Mouse (Mus musculus): ENCODE results near the gene Tulp1. TPM values are rescaled to one million over a fixed set of nuclear protein-coding genes. Genes with fewer than 3 reads are reported as not detected.
A peak's percentile ranks its signal among the peaks of the same experiment; 100 is the strongest.
"Not testable (repeated sequence)": the region's sequence is repeated elsewhere in the genome, so short reads cannot be mapped to it uniquely, and the experiment has no call there.

The Tulp1 gene
- polyA plus RNA-seq, 1 experiment from 2014 or later = 3.5 TPM

GRCm38 (mm10) chr17:28331241-28332112 is 33.5 kb downstream of the Tulp1 start:
- 41% methylated on average over 5 of the region's 7 CpGs for WGBS
- Histone ChIP-seq H3K9ac (no peak overlapping the region), H3K4me3 (replicated peaks) (no peak overlapping the region), H3K27ac (peak overlapping the region; percentile 25; the same call in 1 of the 2 replicates), H3K27me3 (no peaks in the 10 kb centered on the region), H3K4me2 (no peak overlapping the region), H3K36me3 (replicated peaks) (peaks cover 36% of the 10 kb centered on the region), H3K9me3 (no peaks in the 10 kb centered on the region), H3K4me1 (peaks cover 30% of the 10 kb centered on the region)
- ATAC-seq (ENCODE audit: low FRiP score) = no peak

- 78% methylated on average over 8 of the region's 8 CpGs for WGBS
- not testable (repeated sequence) for H3K9me3 ChIP-seq; ATAC-seq (ENCODE audit: low FRiP score); H3K4me3 ChIP-seq (replicated peaks); H3K27ac ChIP-seq; H3K9ac ChIP-seq; H3K4me2 ChIP-seq; H3K27me3 ChIP-seq
- H3K4me1 ChIP-seq = peaks cover 30% of the 10 kb centered on the region
- H3K36me3 ChIP-seq (replicated peaks) = peaks cover 38% of the 10 kb centered on the region
Measured at GRCm38 (mm10) chr17:28330590-28330989, 34.4 kb downstream of the Tulp1 start.

GRCm38 (mm10) chr17:28330232-28330546 is 34.8 kb downstream of the Tulp1 start:
- Histone ChIP-seq H3K9ac (peak overlapping the region; percentile 99), H3K4me3 (replicated peaks) (peak overlapping the region; percentile 90), H3K9me3 (no peaks in the 10 kb centered on the region), H3K4me2 (peak overlapping the region; percentile 87), H3K36me3 (replicated peaks) (peaks cover 38% of the 10 kb centered on the region), H3K27me3 (no peaks in the 10 kb centered on the region), H3K4me1 (peaks cover 30% of the 10 kb centered on the region), H3K27ac (0 out of 2 replicates have a peak overlapping the region, but pooled peaks have one; percentile 47)
- WGBS = 57% methylated on average over 2 of the region's 2 CpGs
- ATAC-seq (ENCODE audit: low FRiP score) = no peak

DNA sequence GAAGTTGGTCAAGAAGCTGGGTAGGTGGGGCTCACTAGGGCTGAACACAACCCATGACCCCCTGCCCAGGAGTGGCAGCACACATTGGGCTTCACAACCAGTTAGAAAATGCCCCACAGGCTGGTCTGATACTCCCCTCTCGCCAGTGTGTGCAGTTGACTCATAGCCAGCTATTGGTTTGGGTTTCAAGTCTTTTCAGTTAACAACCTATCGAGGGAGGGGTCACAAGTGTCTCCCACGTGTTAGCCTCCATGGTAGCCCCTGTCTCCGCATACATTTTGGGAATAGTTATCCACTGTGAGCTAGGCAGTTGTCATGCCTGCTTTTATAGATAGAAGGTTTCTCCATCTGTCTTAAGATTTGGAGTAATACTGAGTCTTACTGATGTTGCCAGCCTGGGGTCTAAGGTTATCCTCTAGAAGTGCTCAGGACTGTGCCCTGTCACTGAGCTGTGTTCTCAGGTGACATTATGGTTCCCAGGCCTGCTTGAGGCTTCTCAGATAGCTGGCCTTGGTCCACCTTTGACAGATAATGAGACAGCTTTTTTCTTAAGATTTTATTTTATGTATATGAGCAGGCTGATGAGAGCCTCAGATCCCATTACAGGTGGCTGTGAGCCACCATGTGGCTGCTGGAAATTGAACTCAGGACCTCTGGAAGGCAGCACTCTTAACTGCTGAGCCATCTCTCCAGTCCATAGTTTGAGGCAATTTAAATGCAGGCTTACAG is 35.4 kb downstream of the Tulp1 start:
- ATAC-seq (ENCODE audit: low FRiP score) = no peak
- 8% methylated on average over 4 of the region's 4 CpGs for WGBS
- Histone ChIP-seq H3K4me2 (peak overlapping the region; percentile 87), H3K4me1 (peaks cover 30% of the 10 kb centered on the region), H3K27ac (peak overlapping the region; percentile 96), H3K9me3 (peaks cover under 1% of the 10 kb centered on the region; the same call in 1 of the 2 replicates), H3K27me3 (no peaks in the 10 kb centered on the region), H3K9ac (peak overlapping the region; percentile 99), H3K36me3 (replicated peaks) (peaks cover 34% of the 10 kb centered on the region), H3K4me3 (replicated peaks) (peak overlapping the region; percentile 90)

- Histone ChIP-seq H3K4me3 (replicated peaks) (peak overlapping the region; percentile 90), H3K36me3 (replicated peaks) (peaks cover 41% of the 10 kb centered on the region), H3K9ac (peak overlapping the region; percentile 99), H3K9me3 (peaks cover 6% of the 10 kb centered on the region; the same call in 1 of the 2 replicates), H3K27me3 (no peaks in the 10 kb centered on the region), H3K27ac (peak overlapping the region; percentile 96), H3K4me2 (peak overlapping the region; percentile 87), H3K4me1 (peaks cover 30% of the 10 kb centered on the region)
- under 1% methylated on average over 25 of the region's 25 CpGs for WGBS
- peak; percentile 9 for ATAC-seq (ENCODE audit: low FRiP score)
Measured at GRCm38 (mm10) chr17:28328946-28329345, 36.1 kb downstream of the Tulp1 start.

DNA sequence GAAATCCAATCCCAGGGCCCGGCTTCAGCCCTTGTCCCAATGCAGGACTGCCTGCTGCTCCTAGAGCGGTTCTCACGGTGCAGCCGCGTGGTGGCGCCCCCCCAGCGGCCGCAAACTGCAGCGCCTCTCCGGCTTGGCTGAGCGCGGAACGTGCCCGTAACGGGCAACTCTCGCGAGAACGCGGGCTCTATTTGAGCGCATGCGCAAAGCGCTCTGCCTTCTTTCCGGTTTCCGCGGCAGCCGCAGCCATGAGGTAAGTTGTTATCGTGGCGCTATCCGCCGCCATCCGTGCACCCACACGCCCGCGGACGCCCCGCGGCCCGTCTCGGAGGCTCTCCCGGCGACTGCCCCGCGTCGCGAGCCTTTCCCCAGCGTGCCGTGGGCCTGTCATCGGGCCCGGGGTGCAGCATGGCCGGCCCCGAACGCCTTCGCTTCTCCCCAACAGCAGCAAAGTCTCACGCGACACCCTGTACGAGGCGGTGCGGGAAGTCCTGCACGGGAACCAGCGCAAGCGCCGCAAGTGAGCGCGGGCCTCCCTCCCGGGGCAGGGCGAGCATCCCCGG is 36.6 kb downstream of the Tulp1 start, which contains the start of gene Rpl10a:
Gene Rpl10a (plus strand): TSS at position 106 of the 563 bp plus-strand sequence.
- peak; percentile 92 for ATAC-seq (ENCODE audit: low FRiP score)
- H3K4me3 ChIP-seq (replicated peaks) = peak within 1 kb of the TSS; percentile 90
- H3K27ac ChIP-seq = peak within 1 kb of the TSS; percentile 96
- no peaks in the 10 kb centered on the region for H3K27me3 ChIP-seq
- peaks cover 44% of the 10 kb centered on the region for H3K36me3 ChIP-seq (replicated peaks)
- peaks cover 6% of the 10 kb centered on the region; the same call in 1 of the 2 replicates for H3K9me3 ChIP-seq
- peak within 1 kb of the TSS; percentile 87 for H3K4me2 ChIP-seq
- WGBS = under 1% methylated on average over 67 of the region's 67 CpGs
- peaks cover 27% of the 10 kb centered on the region for H3K4me1 ChIP-seq
- H3K9ac ChIP-seq = peak within 1 kb of the TSS; percentile 99

GRCm38 (mm10) chr17:28327673-28328325 is 37.2 kb downstream of the Tulp1 start:
- Histone ChIP-seq H3K27ac (peak overlapping the region; percentile 96), H3K9me3 (peaks cover 6% of the 10 kb centered on the region; the same call in 1 of the 2 replicates), H3K36me3 (replicated peaks) (peaks cover 44% of the 10 kb centered on the region), H3K4me1 (peaks cover 21% of the 10 kb centered on the region), H3K27me3 (no peaks in the 10 kb centered on the region), H3K9ac (peak overlapping the region; percentile 99), H3K4me3 (replicated peaks) (peak overlapping the region; percentile 90), H3K4me2 (peak overlapping the region; percentile 87)
- ATAC-seq (ENCODE audit: low FRiP score) = peak; percentile 64
- WGBS = 10% methylated on average over 22 of the region's 22 CpGs

DNA sequence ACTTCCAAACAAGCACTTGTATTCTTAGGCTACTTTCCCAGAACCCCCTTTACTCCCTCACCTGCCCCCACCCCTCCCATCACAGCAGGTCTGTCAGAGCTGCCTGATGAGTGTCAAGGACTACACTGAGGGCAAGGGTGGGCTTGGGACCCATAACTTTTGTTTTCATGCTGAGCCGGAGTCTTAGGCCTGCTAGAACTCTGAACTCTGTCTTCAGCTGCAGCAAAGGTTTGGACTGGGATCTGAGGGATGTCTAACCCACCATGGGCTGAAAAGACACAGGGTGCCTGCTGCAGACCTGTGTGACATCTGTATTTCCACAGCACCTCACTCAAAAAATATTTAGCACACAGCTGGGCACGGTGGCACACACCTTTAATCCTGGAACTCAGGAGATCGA is 38.1 kb downstream of the Tulp1 start:
- no peak for ATAC-seq (ENCODE audit: low FRiP score)
- H3K4me2 ChIP-seq = no peak overlapping the region
- peaks cover 6% of the 10 kb centered on the region; the same call in 1 of the 2 replicates for H3K9me3 ChIP-seq
- WGBS = 82% methylated on average over 3 of the region's 3 CpGs
- peaks cover 50% of the 10 kb centered on the region for H3K36me3 ChIP-seq (replicated peaks)
- peaks cover 21% of the 10 kb centered on the region for H3K4me1 ChIP-seq
- H3K27ac ChIP-seq = no peak overlapping the region
- no peak overlapping the region for H3K4me3 ChIP-seq (replicated peaks)
- H3K9ac ChIP-seq = no peak overlapping the region
- H3K27me3 ChIP-seq = no peaks in the 10 kb centered on the region

DNA sequence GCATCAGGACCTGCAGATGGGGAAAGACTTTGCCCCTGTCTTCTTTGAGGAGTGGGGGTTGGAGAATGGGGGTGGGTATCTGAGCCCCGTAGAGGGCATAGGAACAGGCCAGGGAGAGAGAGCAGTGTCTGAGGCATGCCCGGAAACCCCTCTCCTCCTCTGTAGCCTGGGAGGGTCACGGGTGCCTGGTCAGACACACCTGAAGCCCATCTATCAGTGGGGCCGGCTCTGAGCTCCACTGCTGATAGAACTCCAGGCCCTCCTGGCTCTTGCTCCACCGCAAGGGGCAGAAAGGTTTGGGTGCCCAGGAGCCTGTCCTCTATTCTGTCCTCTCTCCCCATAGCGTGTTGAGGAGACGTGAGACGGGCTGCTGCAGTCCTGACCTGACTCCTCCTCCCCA is 39.3 kb downstream of the Tulp1 start:
- Histone ChIP-seq H3K36me3 (replicated peaks) (peaks cover 41% of the 10 kb centered on the region), H3K4me1 (peaks cover 21% of the 10 kb centered on the region), H3K9me3 (peaks cover 6% of the 10 kb centered on the region; the same call in 1 of the 2 replicates), H3K4me3 (replicated peaks) (no peak overlapping the region), H3K9ac (no peak overlapping the region), H3K27me3 (no peaks in the 10 kb centered on the region), H3K4me2 (no peak overlapping the region), H3K27ac (no peak overlapping the region)
- WGBS = 93% methylated on average over 8 of the region's 8 CpGs
- no peak for ATAC-seq (ENCODE audit: low FRiP score)

DNA sequence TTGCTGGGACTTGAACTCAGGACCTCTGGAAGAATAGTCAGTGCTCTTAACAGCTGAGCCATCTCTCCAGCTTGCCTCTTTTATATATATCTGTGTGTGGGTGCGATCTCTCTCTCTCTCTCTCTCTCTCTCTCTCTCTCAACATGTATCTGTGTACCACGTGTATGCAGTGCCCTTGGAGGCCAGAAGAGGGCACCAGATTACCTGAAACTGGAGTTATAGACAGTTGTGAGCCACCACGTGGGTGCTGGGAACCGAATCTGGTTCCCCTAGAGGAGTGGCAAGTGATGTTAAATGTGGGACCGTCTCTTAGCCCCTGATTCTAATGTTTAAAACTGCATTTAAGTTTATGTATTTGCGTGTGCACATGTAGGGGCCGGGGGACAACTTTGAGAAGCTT is 40.6 kb downstream of the Tulp1 start:
- peaks cover 34% of the 10 kb centered on the region for H3K36me3 ChIP-seq (replicated peaks)
- not testable (repeated sequence) for ATAC-seq (ENCODE audit: low FRiP score)

GRCm38 (mm10) chr17:28323786-28324185 is 41.2 kb downstream of the Tulp1 start:
- H3K4me3 ChIP-seq (replicated peaks) = no peak overlapping the region
- ATAC-seq (ENCODE audit: low FRiP score) = no peak
- peaks cover 37% of the 10 kb centered on the region for H3K36me3 ChIP-seq (replicated peaks)
- no peak overlapping the region for H3K27ac ChIP-seq
- H3K27me3 ChIP-seq = no peaks in the 10 kb centered on the region
- no peak overlapping the region for H3K9ac ChIP-seq
- H3K4me2 ChIP-seq = no peak overlapping the region
- peaks cover 6% of the 10 kb centered on the region; the same call in 1 of the 2 replicates for H3K9me3 ChIP-seq
- WGBS = 92% methylated on average over 8 of the region's 8 CpGs
- peaks cover 8% of the 10 kb centered on the region for H3K4me1 ChIP-seq

More for the DNA sequence above, 40.6 kb downstream of the Tulp1 start:
- peaks cover 13% of the 10 kb centered on the region for H3K4me1 ChIP-seq
- H3K27ac ChIP-seq; H3K4me2 ChIP-seq; H3K27me3 ChIP-seq; H3K4me3 ChIP-seq (replicated peaks); H3K9me3 ChIP-seq; H3K9ac ChIP-seq: not testable (repeated sequence)
- WGBS = 93% methylated on average over 7 of the region's 7 CpGs

Data from forebrain, embryonic 12.5 days (tissue).